Mouse (Mus musculus) cerebellum, adult (tissue): Measurements from ENCODE around the gene Nup210.

ENCODE experiments used
- ATAC-seq: cut with Nextera tagmentation; 2 replicates; pipeline ENCODE4 v1.9.2; 2017; ENCODE audit warnings: mild to moderate bottlenecking, moderate library complexity, mixed read lengths; ENCODE audit not compliant: insufficient number of reproducible peaks, low FRiP score, low TSS enrichment

Nup210 gene

DNA sequence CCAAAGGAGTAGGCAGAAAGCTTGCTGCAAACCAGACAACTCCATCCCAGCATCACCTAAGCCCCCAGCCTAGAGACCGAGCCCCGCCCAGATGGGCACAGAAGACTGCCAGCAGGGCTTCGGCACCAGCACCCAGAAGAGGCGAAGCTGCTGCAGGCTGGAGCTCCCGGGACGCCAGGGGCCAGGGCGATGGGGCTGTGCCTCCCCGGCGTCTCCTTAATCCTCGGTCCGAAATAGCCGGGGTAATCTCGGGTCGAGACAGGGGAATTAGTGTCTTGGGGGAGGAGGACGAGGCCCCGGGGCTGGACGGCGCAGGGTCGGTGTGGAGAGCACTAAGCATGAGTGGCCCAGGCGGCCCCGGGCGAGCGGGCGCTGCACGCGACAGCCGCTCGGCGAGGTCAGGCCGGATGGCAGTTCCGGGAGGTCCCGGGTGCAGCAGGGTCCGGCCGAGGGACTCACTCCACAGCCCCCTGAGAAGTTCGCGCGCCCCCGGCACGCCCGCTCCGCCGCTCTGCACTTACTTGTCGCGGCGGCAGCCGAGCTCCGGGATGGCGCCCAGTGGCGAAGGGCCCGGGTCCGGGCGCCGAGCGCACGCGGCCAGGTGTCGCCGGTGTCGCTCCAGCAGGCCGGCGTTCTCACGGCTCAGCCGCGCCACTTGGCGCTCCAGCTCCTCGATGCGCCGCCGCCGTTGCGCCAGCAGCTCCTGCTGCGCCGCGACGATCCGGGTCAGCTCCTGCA is 128.9 kb downstream of the Nup210 start:
- ATAC-seq = 0 out of 2 replicates have a peak, but pooled peaks have one; percentile 5

DNA sequence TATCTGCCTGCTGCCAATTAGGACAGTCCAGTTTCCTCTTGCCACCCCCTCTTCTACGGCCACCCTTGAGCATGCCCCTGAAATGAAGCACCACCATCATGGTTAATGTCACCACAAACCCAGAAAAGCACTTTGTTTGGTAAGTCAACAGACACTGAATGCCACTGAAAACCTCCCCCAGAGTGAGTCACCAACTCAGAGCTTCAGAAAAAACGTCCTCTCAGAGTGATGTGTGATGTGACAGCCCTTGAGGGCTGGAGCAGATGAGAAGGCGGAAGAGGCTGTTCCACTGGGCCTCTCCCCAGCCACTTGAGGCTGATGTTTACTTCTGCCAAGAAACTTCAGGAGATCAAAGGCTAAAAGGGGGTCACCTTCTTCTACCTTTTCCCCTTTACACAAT is 132.5 kb downstream of the Nup210 start:
- no peak for ATAC-seq

DNA sequence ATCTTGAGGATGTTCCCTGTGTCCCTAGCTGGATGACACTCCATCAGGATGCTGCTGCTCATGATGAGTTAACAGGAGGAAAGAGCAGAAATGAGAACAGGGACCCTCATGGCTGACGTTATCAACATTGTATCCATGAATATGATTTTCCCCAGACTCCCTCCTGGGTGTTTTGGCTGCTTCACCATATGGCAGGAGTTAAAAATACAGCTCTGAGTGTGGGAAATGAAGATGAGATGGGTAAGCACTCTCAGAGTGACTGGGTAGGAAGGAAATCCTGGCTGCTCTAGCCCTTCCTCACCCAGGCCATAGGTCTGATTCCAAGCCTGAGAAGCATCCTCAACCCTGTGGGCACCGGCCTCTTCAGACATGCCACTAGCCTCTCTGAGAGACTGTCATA is 142.3 kb downstream of the Nup210 start:
- ATAC-seq = no peak

- no peak for ATAC-seq
Measured at GRCm38 (mm10) chr6:90969341-90969871, 147.2 kb downstream of the Nup210 start.
